Mouse (Mus musculus): ENCODE data around the gene Ptpn1.

Ptpn1 gene

DNA sequence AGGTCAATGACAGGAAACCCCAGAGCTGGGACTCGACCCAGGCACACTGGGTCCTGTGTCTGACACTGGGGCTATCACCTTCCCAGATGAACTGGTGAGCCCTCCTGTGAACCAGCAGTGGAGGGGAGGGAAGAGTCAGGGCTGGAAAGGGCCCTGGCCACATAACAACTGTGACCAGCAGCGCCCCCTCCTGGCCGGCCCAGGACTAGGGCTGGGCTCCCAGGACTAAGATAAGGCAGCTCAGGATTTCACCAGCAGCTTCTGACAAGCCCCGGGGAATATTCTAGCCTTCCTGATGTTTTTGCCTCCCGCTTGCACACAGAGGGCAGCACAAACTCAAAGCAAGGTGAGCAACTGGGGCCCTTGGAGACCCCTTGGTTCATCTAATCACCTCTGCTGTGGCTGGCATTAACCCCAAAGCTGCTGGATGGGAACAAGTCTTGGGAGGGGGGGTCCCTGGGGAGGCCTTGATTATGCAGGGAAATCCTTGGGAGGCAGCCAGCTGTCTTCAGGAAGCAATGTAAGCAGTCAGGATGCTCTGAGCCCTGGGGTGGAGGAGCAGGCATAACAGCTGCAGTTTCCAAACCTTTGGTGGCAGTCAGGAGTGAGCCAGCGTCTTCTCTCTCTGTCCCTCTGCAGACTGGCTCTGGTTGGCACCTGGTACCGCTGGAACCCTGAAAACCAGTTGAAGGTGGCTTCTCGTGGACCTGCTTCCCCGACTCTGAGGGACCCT lies 78.2 kb downstream of the Ptpn1 start, which contains the start of gene Ripor3:
Gene Ripor3 (minus strand): TSS at position 683 of the 733 bp plus-strand sequence.
- DNase-seq (ENCODE audit: low spot score), result peak; percentile 24

DNA sequence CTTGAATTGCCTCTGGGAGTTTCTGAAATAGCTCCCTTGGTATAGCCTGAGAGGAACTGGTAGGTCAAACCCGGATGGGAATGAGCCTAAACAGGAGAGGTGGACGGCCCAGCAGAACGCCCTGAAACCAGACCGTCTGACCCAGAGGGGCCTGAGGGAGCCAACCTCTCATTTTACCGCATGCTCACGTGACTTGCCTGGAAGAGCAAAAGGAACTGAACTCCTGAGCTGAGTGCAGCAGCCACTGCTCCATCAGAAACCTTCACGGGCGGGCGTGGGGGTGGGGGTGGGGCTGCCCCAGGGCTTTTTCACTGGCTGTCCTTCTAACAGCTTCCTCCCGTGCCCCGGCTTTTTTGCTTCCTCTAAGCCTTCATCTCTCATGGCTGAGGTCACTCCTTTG lies 79.0 kb downstream of the Ptpn1 start:
- DNase-seq (ENCODE audit: low spot score), result no peak

- peak; percentile 69 for DNase-seq (ENCODE audit: low spot score)
These were observed 85.1 kb downstream of the Ptpn1 start for GRCm38 (mm10) chr2:168016951-168017391.

GRCm38 (mm10) chr2:168019201-168019715 lies 87.4 kb downstream of the Ptpn1 start:
- DNase-seq (ENCODE audit: low spot score), result no peak

DNA sequence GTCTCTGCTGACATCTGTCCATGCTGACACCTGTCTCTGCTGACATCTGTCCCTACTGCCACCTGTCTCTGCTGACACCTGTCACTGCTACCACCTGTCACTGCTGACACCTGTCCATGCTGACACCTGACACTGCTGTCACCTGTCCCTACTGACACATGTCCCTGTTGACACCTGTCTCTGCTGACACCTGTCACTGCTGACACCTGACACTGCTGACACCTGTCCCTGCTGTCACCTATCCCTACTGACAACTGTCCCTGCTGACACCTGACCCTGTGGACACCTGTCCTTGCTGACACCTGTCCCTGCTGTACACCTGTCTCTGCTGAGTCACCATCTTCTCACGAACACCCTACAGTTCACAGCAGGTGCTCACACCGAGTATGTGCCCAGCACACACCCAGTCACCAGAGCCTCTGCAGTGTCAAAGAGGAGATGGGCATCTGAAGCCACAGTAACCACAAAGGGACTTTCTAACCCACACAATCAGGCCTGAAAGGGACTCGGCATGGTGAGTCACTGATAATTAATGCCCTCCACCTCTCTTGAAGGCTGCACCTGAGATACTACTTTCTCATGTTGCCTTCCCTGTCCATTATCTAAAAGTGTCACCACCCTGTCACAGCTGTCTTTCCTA lies 92.0 kb downstream of the Ptpn1 start:
- no peak for DNase-seq (ENCODE audit: low spot score)

DNA sequence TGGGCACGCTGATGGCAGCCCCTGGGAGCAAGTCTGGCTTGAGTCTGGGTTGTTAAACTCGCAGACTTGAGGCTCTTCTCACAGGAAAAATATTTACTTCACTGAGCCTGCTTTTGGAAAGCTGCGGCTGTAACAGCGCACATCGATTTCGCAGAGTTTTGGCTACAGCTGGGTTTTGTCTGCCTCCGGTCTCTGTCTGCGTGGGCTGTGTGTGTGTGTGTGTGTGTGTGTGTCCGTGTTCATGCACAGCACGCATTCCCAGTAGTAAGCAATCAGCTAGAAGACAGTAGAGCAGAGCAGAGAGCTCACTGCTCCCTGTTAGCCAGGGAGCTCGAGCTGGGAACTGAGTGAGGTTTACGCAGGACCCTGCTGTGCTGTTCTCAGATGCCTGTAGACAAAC lies 93.3 kb downstream of the Ptpn1 start:
- DNase-seq (ENCODE audit: low spot score), result peak; percentile 33

DNA sequence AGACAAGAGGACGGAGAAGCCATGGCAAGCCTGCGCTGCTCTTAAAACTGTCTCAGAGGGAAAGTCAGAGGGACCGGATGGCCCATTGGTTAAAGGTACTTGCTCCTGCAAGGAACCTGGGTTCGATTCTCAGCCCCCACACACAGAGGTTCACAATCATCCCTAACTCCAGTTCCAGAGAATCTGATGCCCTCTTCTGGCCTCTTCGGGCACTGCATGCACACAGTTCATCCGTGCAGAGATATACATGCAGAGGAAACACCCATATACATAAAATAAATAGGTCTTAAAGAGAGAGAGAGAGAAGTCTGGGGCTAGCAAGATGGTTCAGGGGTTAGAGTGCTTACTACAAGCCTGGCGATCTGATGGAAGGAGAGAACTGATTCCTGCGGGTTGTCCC lies 94.0 kb downstream of the Ptpn1 start:
- DNase-seq (ENCODE audit: low spot score), result no peak

GRCm38 (mm10) chr2:168026467-168026866 lies 94.6 kb downstream of the Ptpn1 start:
- DNase-seq (ENCODE audit: low spot score), result no peak

DNA sequence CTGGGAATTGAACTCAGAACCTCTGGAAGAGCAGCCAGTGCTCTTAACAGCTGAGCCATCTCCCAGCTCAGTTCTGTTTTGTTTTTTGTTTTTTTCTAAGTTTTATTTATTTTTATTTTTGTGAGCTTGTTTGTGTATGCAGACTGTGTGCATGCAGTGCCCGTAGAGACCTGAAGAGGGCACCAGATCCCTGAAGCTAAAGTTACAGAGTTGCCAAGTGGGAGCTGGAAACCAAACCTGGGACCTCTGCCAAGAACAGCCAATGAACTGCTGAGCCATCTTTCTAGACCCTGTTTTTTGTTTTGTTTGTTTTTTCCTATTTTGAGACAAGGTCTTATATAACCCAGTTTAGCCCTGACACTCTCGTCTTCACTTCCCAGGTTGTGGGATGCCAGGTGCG lies 96.5 kb downstream of the Ptpn1 start:
- no peak for DNase-seq (ENCODE audit: low spot score)

Measured in layer of hippocampus, adult 9-10 months (tissue).